Mouse (Mus musculus) embryonic facial prominence, embryonic 10.5 days (tissue): Measurements from ENCODE around the gene Ptgs1. TPM values are rescaled to one million over a fixed set of nuclear protein-coding genes. Genes with fewer than 3 reads are reported as not detected.

Source experiments
- DNase-seq: peaks from one replicate; pipeline ENCODE4 v3.0.0-alpha.2; 2017; ENCODE audit warnings: low spot score
- H3K27ac ChIP-seq: fragments of 300-500 bp; sonication (generic); replicated peaks from 2 replicates; pipeline ENCODE4 v1.5.1; 2016; ENCODE audit warnings: mild to moderate bottlenecking
- H3K27me3 ChIP-seq: fragments of 300-500 bp; sonication (generic); replicated peaks from 2 replicates; pipeline ENCODE4 v1.6.1; 2016; ENCODE audit warnings: low read depth, mild to moderate bottlenecking; ENCODE audit not compliant: poor library complexity, severe bottlenecking
- H3K36me3 ChIP-seq: fragments of 300-500 bp; sonication (generic); replicated peaks from 2 replicates; pipeline ENCODE4 v1.6.1; 2016; ENCODE audit warnings: mild to moderate bottlenecking, moderate library complexity
- H3K4me1 ChIP-seq: fragments of 300-500 bp; sonication (generic); 2 replicates; pipeline ENCODE4 v1.6.1; 2016
- H3K4me3 ChIP-seq: fragments of 300-500 bp; sonication (generic); 2 replicates; pipeline ENCODE4 v1.5.1; 2016; ENCODE audit warnings: mild to moderate bottlenecking, moderate library complexity
- H3K9me3 ChIP-seq: fragments of 300-500 bp; sonication (generic); 2 replicates; pipeline ENCODE4 v1.6.1; 2016; ENCODE audit warnings: mild to moderate bottlenecking
- WGBS: fragments of 180-500 bp; shearing (Covaris S2); methylation state at CpG from one replicate; pipeline ENCODE4 v1.1.7; 2016; 5-methylcytosine and 5-hydroxymethylcytosine counted together
- polyA plus RNA-seq: library from polyadenylated mRNA; unstranded; fragments of >200 nt; fragmentation: Nextera tagmentation; extraction: Ambion mirVana; gene quantifications from 2 replicates; pipeline ENCODE4 v1.2.1, GENCODE M21; 2016

Ptgs1 gene
- polyA plus RNA-seq, 1 experiment from 2014 or later = 4.8 TPM

- Histone ChIP-seq H3K36me3 (no peaks in the 10 kb centered on the region), H3K9me3 (no peaks in the 10 kb centered on the region), H3K4me3 (no peak overlapping the region), H3K27me3 (0 out of 2 replicates have a peak, but pooled peaks cover 3% of the 10 kb centered on the region), H3K4me1 (0 out of 2 replicates have a peak, but pooled peaks cover 3% of the 10 kb centered on the region), H3K27ac (no peak overlapping the region)
- 92% methylated on average over 6 of the region's 6 CpGs for WGBS
- no peak for DNase-seq
Observed at GRCm38 (mm10) chr2:36237557-36237956, 7.3 kb downstream of the Ptgs1 start.

- WGBS = 76% methylated on average over 3 of the region's 3 CpGs
- no peak for DNase-seq
Observed at GRCm38 (mm10) chr2:36238467-36238866, 8.2 kb downstream of the Ptgs1 start.

GRCm38 (mm10) chr2:36238951-36239350 is 8.7 kb downstream of the Ptgs1 start:
- H3K4me1 ChIP-seq = 0 out of 2 replicates have a peak, but pooled peaks cover 5% of the 10 kb centered on the region
- H3K27me3 ChIP-seq = no peaks in the 10 kb centered on the region
- DNase-seq = no peak
- no peaks in the 10 kb centered on the region for H3K9me3 ChIP-seq
- 82% methylated on average over 2 of the region's 2 CpGs for WGBS
- no peaks in the 10 kb centered on the region for H3K36me3 ChIP-seq
- no peak overlapping the region for H3K4me3 ChIP-seq
- H3K27ac ChIP-seq = no peak overlapping the region

More at GRCm38 (mm10) chr2:36238467-36238866, 8.2 kb downstream of the Ptgs1 start:
- Histone ChIP-seq H3K36me3 (no peaks in the 10 kb centered on the region), H3K4me1 (0 out of 2 replicates have a peak, but pooled peaks cover 4% of the 10 kb centered on the region), H3K4me3 (no peak overlapping the region), H3K27me3 (no peaks in the 10 kb centered on the region), H3K9me3 (no peaks in the 10 kb centered on the region), H3K27ac (no peak overlapping the region)

- H3K4me1 ChIP-seq = 0 out of 2 replicates have a peak, but pooled peaks cover 3% of the 10 kb centered on the region
- no peak overlapping the region for H3K4me3 ChIP-seq
- 91% methylated on average over 13 of the region's 13 CpGs for WGBS
- no peaks in the 10 kb centered on the region for H3K9me3 ChIP-seq
- no peaks in the 10 kb centered on the region for H3K27me3 ChIP-seq
- no peaks in the 10 kb centered on the region for H3K36me3 ChIP-seq
- no peak for DNase-seq
- no peak overlapping the region for H3K27ac ChIP-seq
Observed at GRCm38 (mm10) chr2:36242514-36242913, 12.3 kb downstream of the Ptgs1 start.

GRCm38 (mm10) chr2:36243296-36243891 is 13.2 kb downstream of the Ptgs1 start:
- Histone ChIP-seq H3K4me1 (0 out of 2 replicates have a peak, but pooled peaks cover 3% of the 10 kb centered on the region), H3K9me3 (no peaks in the 10 kb centered on the region), H3K27me3 (no peaks in the 10 kb centered on the region), H3K4me3 (no peak overlapping the region), H3K36me3 (no peaks in the 10 kb centered on the region), H3K27ac (no peak overlapping the region)
- DNase-seq = no peak
- WGBS = 76% methylated on average over 9 of the region's 9 CpGs

GRCm38 (mm10) chr2:36243892-36244309 is 13.7 kb downstream of the Ptgs1 start:
- Histone ChIP-seq H3K27me3 (no peaks in the 10 kb centered on the region), H3K4me3 (no peak overlapping the region), H3K36me3 (no peaks in the 10 kb centered on the region), H3K9me3 (no peaks in the 10 kb centered on the region), H3K27ac (no peak overlapping the region), H3K4me1 (0 out of 2 replicates have a peak, but pooled peaks cover 3% of the 10 kb centered on the region)
- WGBS = 72% methylated on average over 5 of the region's 5 CpGs
- no peak for DNase-seq

- Histone ChIP-seq H3K4me1 (0 out of 2 replicates have a peak, but pooled peaks cover 3% of the 10 kb centered on the region), H3K36me3 (no peaks in the 10 kb centered on the region), H3K27ac (no peak overlapping the region), H3K27me3 (no peaks in the 10 kb centered on the region), H3K4me3 (no peak overlapping the region), H3K9me3 (no peaks in the 10 kb centered on the region)
- WGBS = 84% methylated on average over 3 of the region's 3 CpGs
- no peak for DNase-seq
Observed at GRCm38 (mm10) chr2:36244705-36245104, 14.5 kb downstream of the Ptgs1 start.

- 74% methylated on average over 3 of the region's 3 CpGs for WGBS
- no peaks in the 10 kb centered on the region for H3K9me3 ChIP-seq
- H3K27me3 ChIP-seq = no peaks in the 10 kb centered on the region
- H3K4me3 ChIP-seq = no peak overlapping the region
- H3K4me1 ChIP-seq = 0 out of 2 replicates have a peak, but pooled peaks cover 3% of the 10 kb centered on the region
- H3K27ac ChIP-seq = no peak overlapping the region
- H3K36me3 ChIP-seq = no peaks in the 10 kb centered on the region
- no peak for DNase-seq
Observed at GRCm38 (mm10) chr2:36247964-36248363, 17.7 kb downstream of the Ptgs1 start.

GRCm38 (mm10) chr2:36251156-36251555 is 20.9 kb downstream of the Ptgs1 start:
- H3K4me1 ChIP-seq = no peaks in the 10 kb centered on the region
- WGBS = 84% methylated on average over 8 of the region's 8 CpGs
- H3K27ac ChIP-seq = no peak overlapping the region
- no peak overlapping the region for H3K4me3 ChIP-seq
- H3K9me3 ChIP-seq = no peaks in the 10 kb centered on the region
- no peak for DNase-seq
- no peaks in the 10 kb centered on the region for H3K36me3 ChIP-seq
- H3K27me3 ChIP-seq = no peaks in the 10 kb centered on the region

- no peaks in the 10 kb centered on the region for H3K27me3 ChIP-seq
- H3K36me3 ChIP-seq = no peaks in the 10 kb centered on the region
- no peak for DNase-seq
- no peak overlapping the region for H3K4me3 ChIP-seq
- no peaks in the 10 kb centered on the region for H3K9me3 ChIP-seq
- no peak overlapping the region for H3K27ac ChIP-seq
- no peaks in the 10 kb centered on the region for H3K4me1 ChIP-seq
- WGBS = 90% methylated on average over 4 of the region's 4 CpGs
Observed at GRCm38 (mm10) chr2:36252505-36252904, 22.3 kb downstream of the Ptgs1 start.

GRCm38 (mm10) chr2:36254445-36254844 is 24.2 kb downstream of the Ptgs1 start:
- Histone ChIP-seq H3K4me1 (no peaks in the 10 kb centered on the region), H3K9me3 (no peaks in the 10 kb centered on the region), H3K27me3 (no peaks in the 10 kb centered on the region), H3K4me3 (no peak overlapping the region), H3K27ac (no peak overlapping the region), H3K36me3 (no peaks in the 10 kb centered on the region)
- 82% methylated on average over 2 of the region's 2 CpGs for WGBS
- no peak for DNase-seq

- H3K4me3 ChIP-seq = no peak overlapping the region
- H3K27me3 ChIP-seq = no peaks in the 10 kb centered on the region
- H3K36me3 ChIP-seq = no peaks in the 10 kb centered on the region
- DNase-seq = no peak
- H3K9me3 ChIP-seq = no peaks in the 10 kb centered on the region
- H3K4me1 ChIP-seq = no peaks in the 10 kb centered on the region
- no peak overlapping the region for H3K27ac ChIP-seq
Observed at GRCm38 (mm10) chr2:36256931-36257330, 26.7 kb downstream of the Ptgs1 start.

- Histone ChIP-seq H3K4me3 (no peak overlapping the region), H3K36me3 (no peaks in the 10 kb centered on the region), H3K4me1 (no peaks in the 10 kb centered on the region), H3K9me3 (no peaks in the 10 kb centered on the region), H3K27me3 (no peaks in the 10 kb centered on the region), H3K27ac (no peak overlapping the region)
- no peak for DNase-seq
- WGBS = 80% methylated on average over 4 of the region's 4 CpGs
Observed at GRCm38 (mm10) chr2:36259382-36259781, 29.2 kb downstream of the Ptgs1 start.
